Mouse (Mus musculus) neural tube, embryonic 13.5 days (tissue): Measurements from ENCODE around the gene Gm11437. TPM values are rescaled to one million over a fixed set of nuclear protein-coding genes. Genes with fewer than 3 reads are reported as not detected.

Experiments
- ATAC-seq: fragments of 200-750 bp; cut with Nextera tagmentation; 2 replicates; pipeline ENCODE4 v1.8.0; 2017; ENCODE audit warnings: low read depth, mild to moderate bottlenecking, moderate TSS enrichment, moderate library complexity
- H3K27ac ChIP-seq: fragments of 300-500 bp; sonication (generic); replicated peaks from 2 replicates; pipeline ENCODE4 v1.5.1; 2015; ENCODE audit warnings: moderate library complexity, mild to moderate bottlenecking, inconsistent platforms
- H3K27me3 ChIP-seq: fragments of 300-500 bp; sonication (generic); 2 replicates; pipeline ENCODE4 v1.6.1; 2015; ENCODE audit warnings: mild to moderate bottlenecking, inconsistent platforms
- H3K36me3 ChIP-seq: fragments of 300-500 bp; sonication (generic); 2 replicates; pipeline ENCODE4 v1.6.1; 2015; ENCODE audit warnings: mild to moderate bottlenecking, inconsistent platforms
- H3K4me1 ChIP-seq: fragments of 300-500 bp; sonication (generic); replicated peaks from 2 replicates; pipeline ENCODE4 v1.6.1; 2015; ENCODE audit warnings: inconsistent platforms
- H3K4me2 ChIP-seq: fragments of 300-500 bp; sonication (generic); 2 replicates; pipeline ENCODE4 v1.6.1; 2015; ENCODE audit warnings: inconsistent platforms, mild to moderate bottlenecking, moderate library complexity
- H3K4me3 ChIP-seq: fragments of 300-500 bp; sonication (generic); 2 replicates; pipeline ENCODE4 v1.5.1; 2015; ENCODE audit warnings: mild to moderate bottlenecking, inconsistent platforms
- H3K9ac ChIP-seq: fragments of 300-500 bp; sonication (generic); 2 replicates; pipeline ENCODE4 v1.6.1; 2015; ENCODE audit warnings: moderate library complexity, mild to moderate bottlenecking, inconsistent platforms
- H3K9me3 ChIP-seq: fragments of 300-500 bp; sonication (generic); 2 replicates; pipeline ENCODE4 v1.6.1; 2016; ENCODE audit warnings: inconsistent platforms
- WGBS: fragments of 180-500 bp; shearing (Covaris S2); methylation state at CpG from one replicate; pipeline ENCODE4 v1.1.7; 2015; 5-methylcytosine and 5-hydroxymethylcytosine counted together
- polyA plus RNA-seq: library from polyadenylated mRNA; unstranded; fragments of >200 nt; fragmentation: Nextera tagmentation; extraction: Ambion mirVana; gene quantifications from 2 replicates; pipeline ENCODE4 v1.2.1, GENCODE M21; 2015

Gene Gm11437
- 0.15 TPM in 1 of 2 replicates, not detected in the other for polyA plus RNA-seq

- no peak within 1 kb of the TSS for H3K4me3 ChIP-seq
- H3K4me2 ChIP-seq: no peak within 1 kb of the TSS
- no peaks in the 10 kb centered on the region for H3K27me3 ChIP-seq
- WGBS: 86% methylated on average over 5 of the region's 5 CpGs
- H3K27ac ChIP-seq: no peak within 1 kb of the TSS
- H3K9me3 ChIP-seq: no peaks in the 10 kb centered on the region
- no peak within 1 kb of the TSS for H3K9ac ChIP-seq
- no peak for ATAC-seq
- H3K4me1 ChIP-seq: no peaks in the 10 kb centered on the region
- H3K36me3 ChIP-seq: no peaks in the 10 kb centered on the region
These were observed at the start of gene Gm11437 for GRCm38 (mm10) chr11:84167046-84167526. Gene Gm11437 (minus strand): TSS chr11:84167476.

GRCm38 (mm10) chr11:84210876-84211275 lies 43.6 kb upstream of the Gm11437 start:
- 97% methylated on average over 6 of the region's 6 CpGs for WGBS
- H3K4me1 ChIP-seq: no peaks in the 10 kb centered on the region
- no peaks in the 10 kb centered on the region for H3K27me3 ChIP-seq
- ATAC-seq: no peak
- no peak overlapping the region for H3K4me2 ChIP-seq
- H3K4me3 ChIP-seq: no peak overlapping the region
- no peaks in the 10 kb centered on the region for H3K9me3 ChIP-seq
- no peaks in the 10 kb centered on the region for H3K36me3 ChIP-seq
- no peak overlapping the region for H3K9ac ChIP-seq
- no peak overlapping the region for H3K27ac ChIP-seq

- Histone ChIP-seq H3K27me3 (no peaks in the 10 kb centered on the region), H3K4me2 (no peak overlapping the region), H3K4me3 (no peak overlapping the region), H3K9ac (no peak overlapping the region), H3K9me3 (no peaks in the 10 kb centered on the region), H3K27ac (no peak overlapping the region), H3K36me3 (no peaks in the 10 kb centered on the region), H3K4me1 (no peaks in the 10 kb centered on the region)
- no peak for ATAC-seq
- 56% methylated on average over 4 of the region's 4 CpGs for WGBS
These were observed 38.5 kb upstream of the Gm11437 start for GRCm38 (mm10) chr11:84205776-84206175.

GRCm38 (mm10) chr11:84197607-84198402 lies 30.5 kb upstream of the Gm11437 start:
- Histone ChIP-seq H3K9ac (no peak overlapping the region), H3K36me3 (peaks cover 10% of the 10 kb centered on the region), H3K27me3 (no peaks in the 10 kb centered on the region), H3K4me1 (0 out of 2 replicates have a peak, but pooled peaks cover 3% of the 10 kb centered on the region), H3K9me3 (no peaks in the 10 kb centered on the region), H3K27ac (no peak overlapping the region), H3K4me3 (no peak overlapping the region), H3K4me2 (no peak overlapping the region)
- ATAC-seq: no peak
- WGBS: 96% methylated on average over 3 of the region's 3 CpGs

- no peak overlapping the region for H3K27ac ChIP-seq
- WGBS: 91% methylated on average over 3 of the region's 3 CpGs
- H3K4me1 ChIP-seq: 0 out of 2 replicates have a peak, but pooled peaks cover 3% of the 10 kb centered on the region
- H3K4me3 ChIP-seq: no peak overlapping the region
- no peak for ATAC-seq
- H3K4me2 ChIP-seq: no peak overlapping the region
- H3K9ac ChIP-seq: no peak overlapping the region
- H3K27me3 ChIP-seq: no peaks in the 10 kb centered on the region
- no peaks in the 10 kb centered on the region for H3K9me3 ChIP-seq
- H3K36me3 ChIP-seq: peaks cover 10% of the 10 kb centered on the region
These were observed 27.5 kb upstream of the Gm11437 start for GRCm38 (mm10) chr11:84194751-84195150.

GRCm38 (mm10) chr11:84193249-84193648 lies 26.0 kb upstream of the Gm11437 start:
- Histone ChIP-seq H3K27ac (no peak overlapping the region), H3K27me3 (no peaks in the 10 kb centered on the region), H3K36me3 (peaks cover 10% of the 10 kb centered on the region), H3K9me3 (no peaks in the 10 kb centered on the region), H3K4me3 (no peak overlapping the region), H3K4me1 (0 out of 2 replicates have a peak, but pooled peaks cover 3% of the 10 kb centered on the region), H3K4me2 (no peak overlapping the region), H3K9ac (no peak overlapping the region)
- no peak for ATAC-seq
- WGBS: 65% methylated on average over 10 of the region's 10 CpGs

- Histone ChIP-seq H3K4me3 (no peak overlapping the region), H3K36me3 (peaks cover 3% of the 10 kb centered on the region; the same call in 1 of the 2 replicates), H3K9ac (no peak overlapping the region), H3K27me3 (no peaks in the 10 kb centered on the region), H3K4me2 (no peak overlapping the region), H3K27ac (no peak overlapping the region), H3K9me3 (no peaks in the 10 kb centered on the region), H3K4me1 (0 out of 2 replicates have a peak, but pooled peaks cover 3% of the 10 kb centered on the region)
- 90% methylated on average over 8 of the region's 8 CpGs for WGBS
- no peak for ATAC-seq
These were observed 23.4 kb upstream of the Gm11437 start for GRCm38 (mm10) chr11:84190581-84191233.

- Histone ChIP-seq H3K4me3 (no peak overlapping the region), H3K9ac (no peak overlapping the region), H3K4me1 (0 out of 2 replicates have a peak, but pooled peaks cover 3% of the 10 kb centered on the region), H3K9me3 (no peaks in the 10 kb centered on the region), H3K27me3 (no peaks in the 10 kb centered on the region), H3K4me2 (no peak overlapping the region), H3K36me3 (no peaks in the 10 kb centered on the region), H3K27ac (no peak overlapping the region)
- WGBS: 92% methylated on average over 3 of the region's 3 CpGs
- ATAC-seq: no peak
These were observed 21.3 kb upstream of the Gm11437 start for GRCm38 (mm10) chr11:84188530-84188929.

GRCm38 (mm10) chr11:84181286-84181685 lies 14.0 kb upstream of the Gm11437 start:
- no peak overlapping the region for H3K27ac ChIP-seq
- no peaks in the 10 kb centered on the region for H3K27me3 ChIP-seq
- H3K4me2 ChIP-seq: peak overlapping the region; percentile 72
- no peaks in the 10 kb centered on the region for H3K36me3 ChIP-seq
- no peaks in the 10 kb centered on the region for H3K9me3 ChIP-seq
- peak overlapping the region; percentile 86; the same call in 1 of the 2 replicates for H3K9ac ChIP-seq
- peak overlapping the region; percentile 79; the same call in 1 of the 2 replicates for H3K4me3 ChIP-seq
- H3K4me1 ChIP-seq: peaks cover 25% of the 10 kb centered on the region
- WGBS: 76% methylated on average over 2 of the region's 2 CpGs
- no peak for ATAC-seq

- H3K27ac ChIP-seq: peak overlapping the region; percentile 92
- peak overlapping the region; percentile 86 for H3K9ac ChIP-seq
- H3K27me3 ChIP-seq: no peaks in the 10 kb centered on the region
- H3K4me1 ChIP-seq: peaks cover 25% of the 10 kb centered on the region
- H3K4me2 ChIP-seq: peak overlapping the region; percentile 72
- ATAC-seq: peak; percentile 76
- no peaks in the 10 kb centered on the region for H3K9me3 ChIP-seq
- no peaks in the 10 kb centered on the region for H3K36me3 ChIP-seq
- under 1% methylated on average over 44 of the region's 44 CpGs for WGBS
- peak overlapping the region; percentile 79 for H3K4me3 ChIP-seq
These were observed 12.8 kb upstream of the Gm11437 start for GRCm38 (mm10) chr11:84179954-84180598.

- H3K9me3 ChIP-seq: no peaks in the 10 kb centered on the region
- H3K4me3 ChIP-seq: peak overlapping the region; percentile 79
- H3K4me2 ChIP-seq: peak overlapping the region; percentile 72
- peak overlapping the region; percentile 92 for H3K27ac ChIP-seq
- H3K4me1 ChIP-seq: peaks cover 25% of the 10 kb centered on the region
- no peaks in the 10 kb centered on the region for H3K27me3 ChIP-seq
- WGBS: under 1% methylated on average over 65 of the region's 85 CpGs
- ATAC-seq: peak; percentile 98
- peak overlapping the region; percentile 86 for H3K9ac ChIP-seq
- no peaks in the 10 kb centered on the region for H3K36me3 ChIP-seq
These were observed 12.1 kb upstream of the Gm11437 start for GRCm38 (mm10) chr11:84179226-84179953.
